Mouse (Mus musculus): ENCODE measurements at regions not wholly inside any gene's neighbourhood (a gene's known extent, or its start where the extent isn't known, plus 50 kb on each side); places are given as distances from the start of the nearest gene placed in this dataset.

DNA sequence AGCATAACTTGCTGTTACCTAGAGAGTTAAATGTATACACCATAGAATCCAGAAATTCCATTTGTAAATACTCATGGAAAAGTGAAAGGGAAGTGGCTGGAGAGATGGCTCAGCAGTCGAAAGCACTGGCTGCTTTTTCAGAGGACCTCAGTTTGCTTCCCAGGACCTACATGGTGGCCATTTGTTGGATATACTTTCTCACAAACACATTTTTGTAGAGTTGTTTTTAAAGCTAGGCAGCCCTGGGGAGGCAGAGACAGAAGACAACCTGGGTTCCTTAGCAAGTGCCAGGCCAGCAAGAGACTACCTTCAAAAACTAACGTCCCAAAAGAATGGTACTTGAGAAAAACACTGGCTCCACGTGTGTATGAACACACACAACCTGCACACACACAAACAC, 124.0 kb upstream of the Gm15217 start:
- no peak overlapping the region for H3K4me3 ChIP-seq (ENCODE audit: low read length)
- no peaks in the 10 kb centered on the region for H3K27me3 ChIP-seq (ENCODE audit: insufficient read depth, low read length)
- no peak overlapping the region for H3K9ac ChIP-seq (replicated peaks; ENCODE audit: low read length)
- WGBS = 68% methylated on average over 3 of the region's 3 CpGs
- no peaks in the 10 kb centered on the region for H3K9me3 ChIP-seq (ENCODE audit: low read length)
- no peak for ATAC-seq (ENCODE audit: low FRiP score, low TSS enrichment)
- H3K36me3 ChIP-seq (ENCODE audit: insufficient read depth, low read length) = no peaks in the 10 kb centered on the region
- 0 out of 2 replicates have a peak, but pooled peaks cover 5% of the 10 kb centered on the region for H3K4me1 ChIP-seq (ENCODE audit: insufficient read depth, low read length)
- no peak overlapping the region for H3K27ac ChIP-seq (ENCODE audit: low read length)
- H3K4me2 ChIP-seq (replicated peaks; ENCODE audit: low read depth, low read length) = no peak overlapping the region

DNA sequence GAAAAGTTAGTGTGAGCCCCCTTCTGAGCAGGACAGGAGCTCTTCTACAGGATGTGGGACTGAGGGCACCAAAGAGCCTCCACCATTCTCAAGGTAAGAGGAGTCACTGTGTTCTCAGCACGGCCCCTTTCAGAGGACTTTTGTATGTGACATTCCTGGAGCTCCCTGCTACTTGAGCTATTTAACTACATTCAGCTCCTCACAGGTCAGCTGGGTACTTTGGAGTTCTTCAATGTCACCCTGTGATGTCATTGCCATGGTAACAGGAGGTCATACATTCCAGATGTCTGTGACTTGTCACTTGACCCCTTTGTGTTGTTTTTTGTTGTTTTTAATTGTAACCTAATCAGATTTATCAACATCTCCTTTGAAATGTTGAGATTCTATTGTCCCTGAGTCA, 122.9 kb upstream of the Gm15217 start:
- Histone ChIP-seq H3K4me1 (ENCODE audit: insufficient read depth, low read length) (0 out of 2 replicates have a peak, but pooled peaks cover 5% of the 10 kb centered on the region), H3K27ac (ENCODE audit: low read length) (no peak overlapping the region), H3K4me3 (ENCODE audit: low read length) (no peak overlapping the region), H3K9me3 (ENCODE audit: low read length) (no peaks in the 10 kb centered on the region), H3K27me3 (ENCODE audit: insufficient read depth, low read length) (no peaks in the 10 kb centered on the region), H3K4me2 (replicated peaks; ENCODE audit: low read depth, low read length) (no peak overlapping the region), H3K9ac (replicated peaks; ENCODE audit: low read length) (no peak overlapping the region), H3K36me3 (ENCODE audit: insufficient read depth, low read length) (no peaks in the 10 kb centered on the region)
- ATAC-seq (ENCODE audit: low FRiP score, low TSS enrichment) = no peak
- 43% methylated on average over 1 of the region's 1 CpGs for WGBS

DNA sequence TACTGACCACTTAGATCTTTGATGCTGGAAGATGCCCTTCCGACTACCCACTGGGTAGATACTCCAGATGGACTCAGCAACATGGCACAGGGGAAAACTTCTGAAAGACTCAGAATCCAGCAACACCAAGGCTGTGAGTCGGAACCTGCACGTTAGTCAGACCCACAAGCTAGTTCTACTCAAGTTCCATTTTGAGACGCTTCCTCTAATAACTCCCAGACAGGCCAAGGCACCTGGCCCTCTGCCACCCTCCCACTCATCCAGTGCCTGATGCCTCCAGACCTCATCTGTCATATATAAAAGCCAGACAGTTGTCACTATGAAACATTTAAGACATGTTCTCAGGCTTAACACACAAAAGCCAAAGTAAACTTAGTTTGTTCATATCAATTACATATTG, 121.9 kb upstream of the Gm15217 start:
- H3K4me3 ChIP-seq (ENCODE audit: low read length) = no peak overlapping the region
- WGBS = 53% methylated on average over 4 of the region's 4 CpGs
- no peak overlapping the region for H3K27ac ChIP-seq (ENCODE audit: low read length)
- H3K36me3 ChIP-seq (ENCODE audit: insufficient read depth, low read length) = no peaks in the 10 kb centered on the region
- no peak for ATAC-seq (ENCODE audit: low FRiP score, low TSS enrichment)
- no peak overlapping the region for H3K9ac ChIP-seq (replicated peaks; ENCODE audit: low read length)
- no peaks in the 10 kb centered on the region for H3K27me3 ChIP-seq (ENCODE audit: insufficient read depth, low read length)
- H3K4me1 ChIP-seq (ENCODE audit: insufficient read depth, low read length) = 0 out of 2 replicates have a peak, but pooled peaks cover 5% of the 10 kb centered on the region
- no peaks in the 10 kb centered on the region for H3K9me3 ChIP-seq (ENCODE audit: low read length)
- no peak overlapping the region for H3K4me2 ChIP-seq (replicated peaks; ENCODE audit: low read depth, low read length)

DNA sequence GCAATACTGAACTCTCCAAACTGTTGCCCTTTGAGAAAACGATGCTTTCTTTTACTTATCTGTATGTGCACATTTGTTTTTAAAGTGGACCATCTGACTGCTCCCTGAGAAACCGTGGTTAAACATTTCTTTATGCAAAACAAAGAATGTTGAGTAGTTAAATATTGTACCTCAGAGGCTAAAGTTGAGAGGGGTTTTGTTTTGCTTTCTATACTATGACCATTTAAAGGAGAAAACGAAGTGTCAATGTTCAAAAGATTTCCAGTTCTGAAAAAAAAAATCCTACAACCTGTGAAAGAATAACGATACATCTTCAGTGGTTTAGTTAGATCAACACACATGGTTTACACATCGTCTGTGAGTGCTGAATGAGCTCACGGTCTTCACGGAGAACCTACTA, 120.7 kb upstream of the Gm15217 start:
- Histone ChIP-seq H3K4me1 (ENCODE audit: insufficient read depth, low read length) (0 out of 2 replicates have a peak, but pooled peaks cover 5% of the 10 kb centered on the region), H3K4me2 (replicated peaks; ENCODE audit: low read depth, low read length) (no peak overlapping the region), H3K27me3 (ENCODE audit: insufficient read depth, low read length) (no peaks in the 10 kb centered on the region), H3K36me3 (ENCODE audit: insufficient read depth, low read length) (no peaks in the 10 kb centered on the region), H3K4me3 (ENCODE audit: low read length) (no peak overlapping the region), H3K9ac (replicated peaks; ENCODE audit: low read length) (no peak overlapping the region), H3K27ac (ENCODE audit: low read length) (peak overlapping the region; percentile 80; the same call in 1 of the 2 replicates), H3K9me3 (ENCODE audit: low read length) (no peaks in the 10 kb centered on the region)
- WGBS = 46% methylated on average over 7 of the region's 7 CpGs
- no peak for ATAC-seq (ENCODE audit: low FRiP score, low TSS enrichment)

DNA sequence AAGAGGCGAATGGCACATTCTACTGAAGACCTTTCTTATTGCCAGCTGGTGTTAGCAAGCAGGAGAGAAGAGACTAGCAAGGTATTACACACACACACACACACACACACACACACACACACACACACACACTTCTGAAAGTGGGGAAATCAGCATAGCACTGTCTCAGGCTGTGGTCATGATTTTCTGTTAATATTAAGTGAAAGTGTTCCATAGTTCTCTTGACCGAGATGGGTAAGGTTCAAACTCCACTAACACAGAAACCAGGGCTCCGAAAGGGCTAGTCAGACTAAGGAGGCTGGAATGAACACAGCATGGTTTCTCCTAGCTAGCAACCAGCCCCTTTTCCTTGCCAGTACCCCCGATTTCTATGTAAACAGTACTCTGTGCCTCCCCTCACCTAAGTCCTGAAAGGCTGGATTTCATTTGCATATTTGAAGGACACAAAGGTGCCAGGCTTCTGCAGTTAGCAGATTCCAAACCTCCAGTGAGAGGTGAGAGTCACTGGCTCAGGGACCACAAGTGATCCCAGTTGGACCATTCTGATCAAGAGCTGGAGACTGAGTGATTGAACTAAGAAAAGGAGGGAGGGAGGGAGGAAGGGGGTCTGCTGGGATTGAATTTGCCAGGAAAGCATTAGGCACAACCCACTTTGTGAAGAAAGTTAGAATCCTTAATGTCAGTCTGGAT, 118.8 kb upstream of the Gm15217 start:
- H3K27ac ChIP-seq (ENCODE audit: low read length) = peak overlapping the region; percentile 84; the same call in 1 of the 2 replicates
- peak; percentile 90 for ATAC-seq (ENCODE audit: low FRiP score, low TSS enrichment)
- whole genome bisulfite sequencing = 66% methylated on average over 4 of the region's 4 CpGs
- H3K4me2 ChIP-seq (replicated peaks; ENCODE audit: low read depth, low read length) = no peak overlapping the region
- H3K9me3 ChIP-seq (ENCODE audit: low read length) = no peaks in the 10 kb centered on the region
- no peaks in the 10 kb centered on the region for H3K36me3 ChIP-seq (ENCODE audit: insufficient read depth, low read length)
- no peak overlapping the region for H3K4me3 ChIP-seq (ENCODE audit: low read length)
- no peak overlapping the region for H3K9ac ChIP-seq (replicated peaks; ENCODE audit: low read length)
- no peaks in the 10 kb centered on the region for H3K27me3 ChIP-seq (ENCODE audit: insufficient read depth, low read length)
- H3K4me1 ChIP-seq (ENCODE audit: insufficient read depth, low read length) = 0 out of 2 replicates have a peak, but pooled peaks cover 5% of the 10 kb centered on the region

DNA sequence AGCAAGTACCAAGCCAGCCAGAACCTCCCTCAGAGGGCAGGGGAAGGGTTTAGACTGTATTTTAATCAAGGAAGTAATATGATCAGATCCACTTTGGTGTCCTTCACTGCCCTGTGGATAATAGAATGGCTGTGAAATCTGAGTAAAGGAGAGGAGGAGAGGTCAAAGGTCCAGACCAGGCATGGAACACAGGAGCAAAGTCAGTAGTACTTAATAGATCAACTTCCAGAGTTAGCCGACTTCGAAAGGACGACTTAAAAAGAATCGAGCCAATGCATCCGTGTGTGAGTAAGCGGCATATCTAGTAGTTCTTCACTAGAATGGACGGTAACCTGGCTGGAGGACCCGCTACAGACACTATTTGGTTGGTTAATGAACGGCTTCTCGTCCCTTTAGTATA, 103.8 kb upstream of the Gm15217 start:
- no peak overlapping the region for H3K4me3 ChIP-seq (ENCODE audit: low read length)
- H3K4me1 ChIP-seq (ENCODE audit: insufficient read depth, low read length) = no peaks in the 10 kb centered on the region
- no peak overlapping the region for H3K9ac ChIP-seq (replicated peaks; ENCODE audit: low read length)
- no peak for ATAC-seq (ENCODE audit: low FRiP score, low TSS enrichment)
- H3K36me3 ChIP-seq (ENCODE audit: insufficient read depth, low read length) = no peaks in the 10 kb centered on the region
- H3K27me3 ChIP-seq (ENCODE audit: insufficient read depth, low read length) = no peaks in the 10 kb centered on the region
- 68% methylated on average over 10 of the region's 10 CpGs for WGBS
- no peak overlapping the region for H3K4me2 ChIP-seq (replicated peaks; ENCODE audit: low read depth, low read length)
- H3K9me3 ChIP-seq (ENCODE audit: low read length) = no peaks in the 10 kb centered on the region
- H3K27ac ChIP-seq (ENCODE audit: low read length) = no peak overlapping the region

DNA sequence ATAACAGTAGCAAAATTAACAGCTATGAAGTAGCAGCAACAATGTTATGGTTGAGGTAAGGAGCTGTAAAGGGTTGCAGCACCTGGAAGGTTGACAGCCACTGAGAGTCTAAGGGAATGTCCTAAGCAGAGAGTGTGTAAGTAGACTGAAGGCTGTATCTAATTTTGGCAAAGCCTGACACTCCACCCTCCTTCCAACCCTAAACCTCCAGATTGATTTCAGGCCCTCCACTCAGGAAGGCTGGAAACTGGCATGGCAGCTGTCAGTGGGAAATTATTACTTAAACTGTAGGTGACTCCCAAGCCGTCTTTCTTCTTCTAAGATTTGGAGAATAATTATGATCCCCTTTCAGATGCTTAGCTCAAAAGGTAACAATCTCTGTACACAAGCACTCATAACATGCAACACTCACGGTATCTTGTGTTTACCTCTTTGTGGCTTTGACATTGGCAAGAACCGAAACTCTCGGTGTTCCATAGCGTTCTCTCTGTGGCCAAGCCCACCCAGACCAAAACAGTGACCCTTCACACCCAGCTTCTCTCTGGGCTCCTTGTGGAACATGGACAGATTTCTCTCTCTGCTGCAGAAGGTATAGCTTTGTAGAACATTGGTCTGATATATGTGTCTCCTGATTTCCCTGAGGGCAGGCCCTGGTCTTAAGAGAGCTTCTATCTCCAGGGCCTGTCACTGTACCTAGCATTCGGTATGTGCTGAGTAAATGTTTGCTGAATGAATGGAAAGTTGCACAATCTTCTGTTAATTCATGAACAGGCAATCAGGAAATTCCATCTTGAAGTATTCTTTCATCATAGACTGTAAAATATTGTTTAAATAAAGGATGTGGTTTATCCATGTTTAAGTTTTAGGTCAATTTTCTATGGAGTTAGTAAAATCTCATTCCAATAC, 102.0 kb upstream of the Gm15217 start:
- H3K4me1 ChIP-seq (ENCODE audit: insufficient read depth, low read length) = no peaks in the 10 kb centered on the region
- ATAC-seq (ENCODE audit: low FRiP score, low TSS enrichment) = no peak
- WGBS = 88% methylated on average over 6 of the region's 6 CpGs
- H3K4me3 ChIP-seq (ENCODE audit: low read length) = no peak overlapping the region
- no peaks in the 10 kb centered on the region for H3K9me3 ChIP-seq (ENCODE audit: low read length)
- no peak overlapping the region for H3K4me2 ChIP-seq (replicated peaks; ENCODE audit: low read depth, low read length)
- no peak overlapping the region for H3K27ac ChIP-seq (ENCODE audit: low read length)
- H3K27me3 ChIP-seq (ENCODE audit: insufficient read depth, low read length) = no peaks in the 10 kb centered on the region
- H3K9ac ChIP-seq (replicated peaks; ENCODE audit: low read length) = no peak overlapping the region
- H3K36me3 ChIP-seq (ENCODE audit: insufficient read depth, low read length) = no peaks in the 10 kb centered on the region

DNA sequence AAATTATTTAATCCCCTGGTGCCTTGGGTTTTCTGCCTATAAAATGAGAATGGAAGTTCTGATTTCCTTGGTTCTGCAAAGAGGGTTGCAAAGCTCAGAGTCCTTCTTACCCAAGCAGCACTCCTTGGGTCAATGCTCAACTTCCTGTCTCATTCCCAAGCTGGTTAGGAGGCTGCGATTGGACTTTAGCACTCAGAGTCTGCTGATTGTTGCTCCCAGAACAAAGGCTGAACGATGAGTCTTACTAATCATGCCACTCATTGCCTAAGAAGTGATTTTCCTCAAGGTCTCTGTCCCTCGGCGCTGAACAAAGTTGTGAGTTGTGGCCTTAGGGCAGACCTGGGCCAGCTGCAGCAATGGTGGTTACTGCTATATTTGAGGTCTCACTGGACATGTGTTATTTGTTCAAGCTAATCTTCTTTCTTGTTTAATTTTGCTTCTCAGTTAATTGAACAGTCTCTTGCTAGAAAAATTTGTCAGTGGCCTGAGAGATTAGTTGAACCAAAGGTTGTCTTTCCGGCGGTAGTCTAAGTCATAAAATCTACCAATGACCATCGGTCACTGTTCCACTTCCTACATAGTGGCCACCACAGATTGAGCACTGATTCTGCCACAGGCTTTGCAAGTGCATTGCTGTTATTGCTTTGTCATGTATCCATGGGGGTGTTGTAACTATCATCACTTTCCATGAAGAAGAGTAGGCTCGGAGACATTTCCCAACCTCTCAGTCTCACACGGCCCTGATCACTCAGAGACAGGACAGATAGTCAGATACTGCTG, 101.2 kb upstream of the Gm15217 start:
- Histone ChIP-seq H3K4me3 (ENCODE audit: low read length) (no peak overlapping the region), H3K9me3 (ENCODE audit: low read length) (no peaks in the 10 kb centered on the region), H3K27ac (ENCODE audit: low read length) (0 out of 2 replicates have a peak overlapping the region, but pooled peaks have one; percentile 7), H3K4me2 (replicated peaks; ENCODE audit: low read depth, low read length) (no peak overlapping the region), H3K9ac (replicated peaks; ENCODE audit: low read length) (no peak overlapping the region), H3K36me3 (ENCODE audit: insufficient read depth, low read length) (no peaks in the 10 kb centered on the region), H3K27me3 (ENCODE audit: insufficient read depth, low read length) (no peaks in the 10 kb centered on the region), H3K4me1 (ENCODE audit: insufficient read depth, low read length) (no peaks in the 10 kb centered on the region)
- 87% methylated on average over 9 of the region's 9 CpGs for WGBS
- 0 out of 2 replicates have a peak, but pooled peaks have one; percentile 54 for ATAC-seq (ENCODE audit: low FRiP score, low TSS enrichment)

DNA sequence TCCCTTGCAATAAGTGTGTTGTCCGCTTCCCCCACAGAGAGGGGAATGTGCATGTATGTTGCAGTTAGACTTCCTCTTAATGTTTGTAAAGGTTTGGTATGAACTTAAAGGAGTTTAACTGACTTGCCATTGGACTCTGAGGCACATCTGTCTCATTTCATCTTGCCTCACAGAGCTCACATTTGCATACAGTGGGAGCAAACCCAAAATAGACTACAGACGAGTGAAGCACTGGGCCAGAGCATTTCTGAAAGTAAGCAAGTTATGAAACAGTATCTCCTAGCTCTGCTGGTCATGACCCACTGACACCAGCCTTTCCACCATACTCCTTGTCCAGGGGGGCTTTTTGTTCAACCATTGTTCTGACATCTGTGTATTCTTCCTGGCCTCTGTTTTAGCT, 86.8 kb upstream of the Gm15217 start:
- H3K27ac ChIP-seq (ENCODE audit: low read length) = no peak overlapping the region
- WGBS = 40% methylated on average over 2 of the region's 2 CpGs
- peaks cover 7% of the 10 kb centered on the region; the same call in 1 of the 2 replicates for H3K4me1 ChIP-seq (ENCODE audit: insufficient read depth, low read length)
- peaks cover 5% of the 10 kb centered on the region; the same call in 1 of the 2 replicates for H3K9me3 ChIP-seq (ENCODE audit: low read length)
- no peak for ATAC-seq (ENCODE audit: low FRiP score, low TSS enrichment)
- no peaks in the 10 kb centered on the region for H3K27me3 ChIP-seq (ENCODE audit: insufficient read depth, low read length)
- no peak overlapping the region for H3K4me2 ChIP-seq (replicated peaks; ENCODE audit: low read depth, low read length)
- no peaks in the 10 kb centered on the region for H3K36me3 ChIP-seq (ENCODE audit: insufficient read depth, low read length)
- no peak overlapping the region for H3K4me3 ChIP-seq (ENCODE audit: low read length)
- H3K9ac ChIP-seq (replicated peaks; ENCODE audit: low read length) = no peak overlapping the region
